Mouse (Mus musculus): ENCODE measurements around the gene Dpy19l1. TPM values are rescaled to one million over a fixed set of nuclear protein-coding genes. Genes with fewer than 3 reads are reported as not detected.

Dpy19l1 gene
- 16.1 and 17.7 TPM in 2 replicates for polyA plus RNA-seq (2015; fragmentation: Nextera tagmentation; extraction: Ambion mirVana)

GRCm38 (mm10) chr9:24503067-24503857 is at the start of gene Dpy19l1:
Gene Dpy19l1 (minus strand): TSS chr9:24503140.

Other genes starting within 250 kb of the Dpy19l1 start
- not detected in 2 replicates for gene Cypt4, start 122.1 kb upstream of the Dpy19l1 start, polyA plus RNA-seq (2015; fragmentation: Nextera tagmentation; extraction: Ambion mirVana)
- 0.46 and 0.52 TPM in 2 replicates for gene Dpy19l2, start 193.2 kb upstream of the Dpy19l1 start, polyA plus RNA-seq (2015; fragmentation: Nextera tagmentation; extraction: Ambion mirVana)

Data from neural tube, postnatal 0 days (tissue).